Mouse (Mus musculus) spleen, adult 2 months (tissue): ENCODE results near the gene Gm21985. TPM values are rescaled to one million over a fixed set of nuclear protein-coding genes. Genes with fewer than 3 reads are reported as not detected.
"Not testable (repeated sequence)": the region's sequence is repeated elsewhere in the genome, so short reads cannot be mapped to it uniquely, and the experiment has no call there.

Source experiments
- DNase-seq, 2 experiments: peaks; one replicate each; pipeline versions ENCODE4 v3.0.0 to v3.0.0-alpha.2; 2012 to 2021; ENCODE audit warnings: low spot score in 2 of 2, low read depth in 1 of 2
- H3K27ac ChIP-seq: fragments of 200-500 bp; 2 replicates; pipeline ENCODE4 v1.5.1; 2012; ENCODE audit warnings: low read length, inconsistent platforms; ENCODE audit not compliant: insufficient read depth
- H3K27me3 ChIP-seq: fragments of 200-500 bp; 2 replicates; pipeline ENCODE4 v1.6.1; 2012; ENCODE audit warnings: mild to moderate bottlenecking, moderate library complexity, low read length, inconsistent platforms; ENCODE audit not compliant: control insufficient read depth, insufficient read depth
- H3K36me3 ChIP-seq: fragments of 200-500 bp; 2 replicates; pipeline ENCODE4 v1.6.1; 2012; ENCODE audit warnings: mild to moderate bottlenecking, low read length, inconsistent platforms; ENCODE audit not compliant: control insufficient read depth, insufficient read depth
- H3K4me1 ChIP-seq: fragments of 200-500 bp; 2 replicates; pipeline ENCODE4 v1.6.1; 2011; ENCODE audit warnings: inconsistent platforms; ENCODE audit not compliant: control insufficient read depth, insufficient read depth, insufficient read length
- H3K4me3 ChIP-seq: fragments of 200-500 bp; 2 replicates; pipeline ENCODE4 v1.5.1; 2011; ENCODE audit warnings: mild to moderate bottlenecking, inconsistent platforms; ENCODE audit not compliant: insufficient read depth, insufficient read length; ENCODE audit errors: extremely low read depth
- CTCF ChIP-seq: fragments of 200-500 bp; IDR thresholded peaks from 2 replicates; pipeline ENCODE4 v1.5.1; 2011; ENCODE audit warnings: mild to moderate bottlenecking, inconsistent platforms; ENCODE audit not compliant: insufficient read depth, insufficient read length, insufficient replicate concordance; ENCODE audit errors: extremely low read depth
- POLR2A ChIP-seq: fragments of 200-500 bp; IDR thresholded peaks from 2 replicates; pipeline ENCODE4 v1.6.1; 2011; ENCODE audit warnings: low read depth, low read length, inconsistent platforms
- WGBS: fragments of 180-500 bp; shearing (Covaris S2); methylation state at CpG from one replicate; pipeline ENCODE4 v1.1.7; 2018; 5-methylcytosine and 5-hydroxymethylcytosine counted together
- polyA plus RNA-seq: library from polyadenylated mRNA; depleted of rRNA; stranded (reverse); fragments of >200 nt; gene quantifications from 2 replicates; pipeline ENCODE4 v1.2.3, GENCODE M21; 2012; rRNA removed

The Gm21985 gene
- polyA plus RNA-seq, 1 experiment, result not detected

DNA sequence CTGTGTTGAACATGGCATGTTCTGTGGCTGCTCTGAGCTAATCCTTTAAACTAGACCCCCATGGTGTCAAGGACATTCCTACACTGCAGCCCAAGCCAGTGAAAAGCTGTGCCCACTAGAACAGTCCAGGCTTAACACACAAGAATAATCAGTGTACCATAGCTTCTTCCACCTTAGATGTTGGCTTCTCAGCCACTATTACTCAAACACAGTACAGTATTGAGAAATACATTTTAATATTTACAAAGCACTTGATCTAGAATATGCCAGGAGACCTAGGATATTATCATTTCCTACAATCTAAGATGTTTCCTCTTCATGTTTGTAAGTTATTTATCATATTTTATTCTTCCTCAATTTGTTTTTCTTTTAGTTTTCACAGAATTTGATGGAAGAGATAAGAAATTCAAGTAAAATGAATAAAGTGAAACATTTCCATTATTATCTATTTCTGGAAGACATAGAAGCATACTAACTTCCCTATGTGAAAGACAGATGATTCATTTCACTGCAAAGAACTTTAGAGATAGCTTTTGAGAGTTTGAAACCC is 182.5 kb downstream of the Gm21985 start:
- Histone ChIP-seq H3K4me1 (peaks cover 3% of the 10 kb centered on the region; the same call in 1 of the 2 replicates), H3K27me3 (no peaks in the 10 kb centered on the region; the same call in 1 of the 2 replicates), H3K36me3 (no peaks in the 10 kb centered on the region), H3K27ac (peak overlapping the region; percentile 54; the same call in 1 of the 2 replicates), H3K4me3 (no peak overlapping the region)
- no peak for DNase-seq
- TF ChIP-seq CTCF, result no peak

DNA sequence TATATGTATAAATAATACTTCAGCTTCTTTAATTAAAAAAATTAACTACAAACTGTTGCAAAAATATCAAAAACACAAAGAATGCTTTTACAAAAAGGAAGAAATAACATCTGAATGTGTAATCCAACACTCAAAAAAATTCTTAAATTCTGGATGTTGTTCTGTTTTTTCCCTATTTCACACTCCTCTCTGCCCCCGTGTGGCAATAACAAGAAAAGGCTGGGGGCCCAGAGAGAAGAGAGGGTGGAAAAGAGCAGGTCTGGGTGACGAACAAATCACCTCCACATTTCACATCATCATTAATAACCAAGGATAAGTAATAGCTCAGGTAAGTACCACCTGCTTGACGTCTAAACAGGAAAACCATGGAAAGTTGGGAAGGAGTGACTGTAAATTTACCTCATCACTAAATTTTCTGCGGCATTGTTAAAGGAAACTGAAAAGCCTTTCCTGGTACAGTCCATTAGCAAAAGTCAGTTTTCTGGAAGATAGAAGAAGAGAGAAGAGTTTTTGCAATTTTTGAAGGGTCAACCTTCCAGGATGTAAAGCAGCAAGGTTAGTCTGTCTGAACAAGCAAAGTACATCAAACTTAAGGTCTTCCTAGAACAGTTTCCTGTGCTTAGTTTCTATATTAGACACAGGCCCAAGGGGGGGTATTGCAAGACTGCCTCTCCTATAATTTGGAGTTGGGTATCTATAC is 183.6 kb downstream of the Gm21985 start:
- Histone ChIP-seq H3K27me3 (no peaks in the 10 kb centered on the region; the same call in 1 of the 2 replicates), H3K4me1 (peaks cover 3% of the 10 kb centered on the region; the same call in 1 of the 2 replicates), H3K4me3 (no peak overlapping the region), H3K27ac (no peak overlapping the region), H3K36me3 (no peaks in the 10 kb centered on the region)
- peak; percentile 17 to 20 for DNase-seq
- WGBS, result 34% methylated on average over 4 of the region's 4 CpGs
- TF ChIP-seq CTCF, result peak; percentile 17; the same call in 1 of the 2 replicates
- no peak for TF ChIP-seq POLR2A

DNA sequence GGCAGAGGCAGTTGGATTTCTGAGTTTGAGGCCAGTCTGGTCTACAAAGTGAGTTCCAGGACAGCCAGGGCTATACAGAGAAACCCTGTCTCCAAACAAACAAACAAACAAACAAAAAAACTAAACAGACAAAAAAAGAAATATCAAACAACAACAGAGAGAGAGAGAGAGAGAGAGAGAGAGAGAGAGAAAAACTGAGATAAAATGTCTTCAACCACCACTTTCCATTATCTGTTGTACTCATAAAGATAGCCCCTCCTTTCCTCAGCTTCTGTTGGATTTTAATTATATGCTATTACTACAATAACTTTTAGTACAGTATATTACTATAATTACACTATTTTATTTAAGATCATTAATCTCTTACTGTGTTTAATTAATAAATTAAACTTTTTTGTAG is 186.4 kb downstream of the Gm21985 start:
- not testable (repeated sequence) for H3K4me3 ChIP-seq, H3K27me3 ChIP-seq, H3K27ac ChIP-seq, H3K4me1 ChIP-seq, H3K36me3 ChIP-seq, DNase-seq

DNA sequence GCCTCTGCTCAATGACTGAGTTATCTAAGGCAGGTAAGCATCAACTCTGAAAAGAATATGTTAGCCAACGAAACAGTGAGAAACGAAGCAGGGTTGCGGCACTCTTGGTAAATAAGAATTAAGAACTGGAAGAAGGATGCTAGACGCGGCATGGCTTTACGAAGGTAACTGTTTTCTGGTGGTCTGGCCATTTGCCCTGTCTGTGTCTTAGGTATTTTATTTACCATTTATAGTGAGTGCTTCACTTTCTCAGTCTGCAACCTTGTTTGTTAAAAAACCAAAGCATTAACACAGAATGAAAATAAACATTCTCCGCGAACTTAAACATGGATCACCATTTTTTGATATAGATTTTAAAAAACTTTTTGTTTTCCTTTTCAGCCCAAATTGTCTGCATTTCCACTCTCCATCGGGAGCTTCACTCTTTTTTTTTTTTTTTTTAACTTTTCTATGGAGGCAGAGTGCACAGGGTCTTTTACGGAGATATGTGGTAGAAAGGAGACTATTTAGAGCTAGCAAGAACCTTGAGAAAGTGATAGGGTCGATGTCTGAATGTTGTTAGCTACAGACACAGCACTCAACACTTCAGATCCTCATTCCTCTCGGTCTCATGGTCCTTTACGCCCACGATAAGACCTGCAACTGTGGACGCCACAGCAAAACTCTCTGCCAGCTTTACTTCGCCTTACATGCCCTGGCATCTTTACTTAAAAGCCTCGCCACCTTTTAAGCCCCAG is 188.2 kb downstream of the Gm21985 start:
- TF ChIP-seq POLR2A, result no peak
- no peak for TF ChIP-seq CTCF
- H3K27ac ChIP-seq, result peak overlapping the region; percentile 74
- whole genome bisulfite sequencing, result 32% methylated on average over 17 of the region's 17 CpGs
- H3K27me3 ChIP-seq, result no peaks in the 10 kb centered on the region
- H3K4me3 ChIP-seq, result peak overlapping the region; percentile 78
- DNase-seq, result no peak
- H3K4me1 ChIP-seq, result no peaks in the 10 kb centered on the region
- H3K36me3 ChIP-seq, result no peaks in the 10 kb centered on the region

DNA sequence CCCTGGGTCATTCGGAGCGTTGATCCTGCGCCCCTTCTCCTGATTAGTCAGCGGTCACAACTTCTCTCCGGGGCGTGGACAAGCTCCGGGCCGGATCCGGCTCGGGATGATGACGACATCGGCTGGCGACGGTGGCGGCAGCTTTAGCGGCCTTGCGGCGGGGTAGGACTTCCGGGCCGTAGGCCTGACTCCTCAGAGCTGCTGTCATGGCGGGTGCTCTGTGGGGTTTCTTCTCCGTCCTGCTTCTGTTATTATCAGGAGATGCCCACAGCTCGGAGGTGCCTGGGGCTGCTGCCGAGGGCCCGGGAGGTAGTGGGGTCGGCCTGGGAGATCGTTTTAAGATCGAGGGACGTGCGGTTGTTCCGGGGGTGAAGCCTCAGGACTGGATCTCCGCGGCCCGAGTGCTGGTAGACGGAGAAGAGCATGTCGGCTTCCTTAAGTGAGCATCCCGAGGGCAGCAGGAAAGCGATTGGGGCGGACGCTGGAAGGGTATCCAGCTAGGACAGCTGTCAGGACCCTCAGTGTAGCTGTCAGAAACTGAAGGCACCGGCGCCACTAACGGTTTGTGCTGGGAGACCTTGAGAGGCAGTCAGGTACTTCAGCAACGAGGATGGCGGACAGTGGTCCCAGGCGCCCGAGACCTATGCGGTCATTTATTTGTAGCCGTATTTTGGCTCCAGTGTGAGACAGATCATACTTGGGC is 188.9 kb downstream of the Gm21985 start, which contains the start of gene Emc7:
Emc7 (plus strand) TSS at position 136 of the 703 bp plus-strand sequence.
- peak; percentile 85 to 99 for DNase-seq
- H3K36me3 ChIP-seq, result peaks cover 2% of the 10 kb centered on the region; the same call in 1 of the 2 replicates
- H3K27ac ChIP-seq, result peak within 1 kb of the TSS; percentile 74
- no peak for TF ChIP-seq CTCF
- peak; percentile 49 for TF ChIP-seq POLR2A
- H3K4me1 ChIP-seq, result no peaks in the 10 kb centered on the region
- H3K27me3 ChIP-seq, result no peaks in the 10 kb centered on the region
- peak within 1 kb of the TSS; percentile 78 for H3K4me3 ChIP-seq
- WGBS, result under 1% methylated on average over 49 of the region's 49 CpGs

Other genes with a start within 250 kb of the Gm21985 start
- not detected in 2 replicates for gene Olfr1311, start 241.9 kb upstream of the Gm21985 start, polyA plus RNA-seq
- gene Olfr1312, start 216.1 kb upstream of the Gm21985 start, polyA plus RNA-seq, result not detected in 2 replicates
- gene Olfr1313, start 188.5 kb upstream of the Gm21985 start, polyA plus RNA-seq, result not detected in 2 replicates
- not detected in 2 replicates for gene Olfr1314, start 169.5 kb upstream of the Gm21985 start, polyA plus RNA-seq
- gene Olfr1315-ps1, start 150.9 kb upstream of the Gm21985 start, polyA plus RNA-seq, result not detected in 2 replicates
- not detected in 2 replicates for gene Olfr1316, start 131.3 kb upstream of the Gm21985 start, polyA plus RNA-seq
- not detected in 2 replicates for gene Olfr1317, start 126.0 kb upstream of the Gm21985 start, polyA plus RNA-seq
- not detected in 2 replicates for gene Olfr1318, start 112.1 kb upstream of the Gm21985 start, polyA plus RNA-seq
- gene Lpcat4, start 26.8 kb upstream of the Gm21985 start, polyA plus RNA-seq, result 44.6 and 55.6 TPM in 2 replicates
- gene Nutm1, start 7.0 kb upstream of the Gm21985 start, polyA plus RNA-seq, result not detected in 2 replicates
- 42.0 and 47.2 TPM in 2 replicates for gene Nop10, start 4.4 kb upstream of the Gm21985 start, polyA plus RNA-seq
- gene Slc12a6, start 489 bp upstream of the Gm21985 start, polyA plus RNA-seq, result 58.0 and 74.0 TPM in 2 replicates
- 28.6 and 32.5 TPM in 2 replicates for gene Emc4, start 101.7 kb downstream of the Gm21985 start, polyA plus RNA-seq
- gene Katnbl1, start 112.9 kb downstream of the Gm21985 start, polyA plus RNA-seq, result 0.57 and 0.58 TPM in 2 replicates
- 2.5 and 2.9 TPM in 2 replicates for gene Emc7, start 188.7 kb downstream of the Gm21985 start, polyA plus RNA-seq
- gene Chrm5, start 214.5 kb downstream of the Gm21985 start, polyA plus RNA-seq, result not detected in 2 replicates
- gene Aven, start 226.7 kb downstream of the Gm21985 start, polyA plus RNA-seq, result 2.7 and 4.2 TPM in 2 replicates